Mouse (Mus musculus) midbrain, embryonic 12.5 days (tissue): ENCODE data around the gene Sgsm2. TPM values are rescaled to one million over a fixed set of nuclear protein-coding genes. Genes with fewer than 3 reads are reported as not detected.

Source experiments
- ATAC-seq: fragments of 200-750 bp; cut with Nextera tagmentation; 2 replicates; pipeline ENCODE4 v1.8.0; 2017; ENCODE audit warnings: low read depth, moderate TSS enrichment, moderate library complexity; ENCODE audit not compliant: low FRiP score
- H3K27ac ChIP-seq: fragments of 300-500 bp; sonication (generic); replicated peaks from 2 replicates; pipeline ENCODE4 v1.5.1; 2016; ENCODE audit warnings: mild to moderate bottlenecking
- H3K27me3 ChIP-seq: fragments of 300-500 bp; sonication (generic); 2 replicates; pipeline ENCODE4 v1.6.1; 2016; ENCODE audit warnings: mild to moderate bottlenecking
- H3K36me3 ChIP-seq: fragments of 300-500 bp; sonication (generic); 2 replicates; pipeline ENCODE4 v1.6.1; 2016
- H3K4me1 ChIP-seq: fragments of 300-500 bp; sonication (generic); 2 replicates; pipeline ENCODE4 v1.6.1; 2016
- H3K4me2 ChIP-seq: fragments of 300-500 bp; sonication (generic); replicated peaks from 2 replicates; pipeline ENCODE4 v1.6.1; 2016; ENCODE audit warnings: mild to moderate bottlenecking, moderate library complexity
- H3K4me3 ChIP-seq: fragments of 300-500 bp; sonication (generic); 2 replicates; pipeline ENCODE4 v1.5.1; 2016; ENCODE audit warnings: mild to moderate bottlenecking
- H3K9ac ChIP-seq: fragments of 300-500 bp; sonication (generic); replicated peaks from 2 replicates; pipeline ENCODE4 v1.6.1; 2016; ENCODE audit warnings: mild to moderate bottlenecking, moderate library complexity
- H3K9me3 ChIP-seq: fragments of 300-500 bp; sonication (generic); 2 replicates; pipeline ENCODE4 v1.6.1; 2016; ENCODE audit warnings: mild to moderate bottlenecking
- WGBS: fragments of 180-500 bp; shearing (Covaris S2); methylation state at CpG from one replicate; pipeline ENCODE4 v1.1.7; 2016; 5-methylcytosine and 5-hydroxymethylcytosine counted together
- polyA plus RNA-seq: library from polyadenylated mRNA; unstranded; fragments of >200 nt; fragmentation: Nextera tagmentation; extraction: Ambion mirVana; gene quantifications from 2 replicates; pipeline ENCODE4 v1.2.1, GENCODE M21; 2016

The Sgsm2 gene
- polyA plus RNA-seq, 1 experiment from 2014 or later, result 16.2 TPM

- peak overlapping the region; percentile 62; the same call in 1 of the 2 replicates for H3K4me3 ChIP-seq
- no peak overlapping the region; the same call in 1 of the 2 replicates for H3K27ac ChIP-seq
- WGBS, result 52% methylated on average over 6 of the region's 6 CpGs
- ATAC-seq, result no peak
- H3K27me3 ChIP-seq, result peaks cover 4% of the 10 kb centered on the region; the same call in 1 of the 2 replicates
- no peaks in the 10 kb centered on the region for H3K9me3 ChIP-seq
- H3K4me2 ChIP-seq, result peak overlapping the region; percentile 77
- no peak overlapping the region for H3K9ac ChIP-seq
- peaks cover 31% of the 10 kb centered on the region for H3K36me3 ChIP-seq
- H3K4me1 ChIP-seq, result peaks cover 23% of the 10 kb centered on the region
Measured at GRCm38 (mm10) chr11:74838971-74839370, 57.9 kb downstream of the Sgsm2 start.

- H3K4me2 ChIP-seq, result peak overlapping the region; percentile 77
- H3K4me3 ChIP-seq, result peak overlapping the region; percentile 62
- H3K9ac ChIP-seq, result peak overlapping the region; percentile 66
- WGBS, result under 1% methylated on average over 28 of the region's 35 CpGs
- H3K4me1 ChIP-seq, result peaks cover 28% of the 10 kb centered on the region
- peak; percentile 69 for ATAC-seq
- H3K27me3 ChIP-seq, result peaks cover 4% of the 10 kb centered on the region; the same call in 1 of the 2 replicates
- no peaks in the 10 kb centered on the region for H3K9me3 ChIP-seq
- peaks cover 26% of the 10 kb centered on the region for H3K36me3 ChIP-seq
- H3K27ac ChIP-seq, result peak overlapping the region; percentile 91
Measured at GRCm38 (mm10) chr11:74838441-74838840, 58.4 kb downstream of the Sgsm2 start.

DNA sequence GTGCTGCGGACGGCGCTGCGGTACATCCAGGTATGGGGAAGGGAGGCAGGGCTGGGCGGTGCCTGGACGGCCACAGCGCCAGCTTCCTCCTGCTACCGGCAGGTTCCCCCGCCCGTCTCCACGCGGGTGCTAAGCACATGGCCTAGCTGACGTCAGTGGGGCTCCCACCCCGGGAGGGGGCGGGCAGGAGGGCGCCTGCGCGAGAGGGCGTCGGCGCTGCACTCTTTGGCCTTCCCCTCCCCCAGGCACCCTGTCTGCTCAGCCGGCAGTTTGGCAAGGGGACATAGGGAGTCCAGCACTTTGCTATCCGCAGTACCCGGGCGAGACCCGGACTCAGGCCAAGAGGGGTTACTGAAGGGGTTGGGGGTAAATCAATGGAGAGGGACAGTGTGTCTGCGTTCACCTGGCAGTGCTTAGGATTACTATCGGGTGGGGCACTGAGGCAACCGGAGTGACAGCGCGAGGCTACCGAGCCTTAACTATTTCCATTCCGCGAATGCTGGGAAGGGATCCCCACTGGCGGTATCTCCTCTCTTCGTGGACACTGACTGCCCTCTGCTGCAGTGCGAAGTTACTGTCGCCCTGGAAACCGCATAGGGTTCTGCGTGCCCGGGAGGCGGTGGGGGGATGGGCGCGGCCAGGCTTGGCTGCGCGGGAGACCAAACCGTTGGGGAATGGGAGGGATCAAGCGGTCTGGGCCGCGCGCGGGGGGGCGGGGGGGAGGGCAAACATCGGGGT is 59.0 kb downstream of the Sgsm2 start:
- Histone ChIP-seq H3K9me3 (no peaks in the 10 kb centered on the region), H3K4me2 (peak overlapping the region; percentile 77), H3K36me3 (peaks cover 20% of the 10 kb centered on the region), H3K4me1 (peaks cover 34% of the 10 kb centered on the region), H3K9ac (peak overlapping the region; percentile 66), H3K27me3 (peaks cover 4% of the 10 kb centered on the region; the same call in 1 of the 2 replicates), H3K27ac (peak overlapping the region; percentile 91), H3K4me3 (peak overlapping the region; percentile 62)
- under 1% methylated on average over 46 of the region's 54 CpGs for WGBS
- peak; percentile 82 for ATAC-seq

GRCm38 (mm10) chr11:74837056-74837693 is 59.7 kb downstream of the Sgsm2 start:
- peak overlapping the region; percentile 66 for H3K9ac ChIP-seq
- no peak for ATAC-seq

DNA sequence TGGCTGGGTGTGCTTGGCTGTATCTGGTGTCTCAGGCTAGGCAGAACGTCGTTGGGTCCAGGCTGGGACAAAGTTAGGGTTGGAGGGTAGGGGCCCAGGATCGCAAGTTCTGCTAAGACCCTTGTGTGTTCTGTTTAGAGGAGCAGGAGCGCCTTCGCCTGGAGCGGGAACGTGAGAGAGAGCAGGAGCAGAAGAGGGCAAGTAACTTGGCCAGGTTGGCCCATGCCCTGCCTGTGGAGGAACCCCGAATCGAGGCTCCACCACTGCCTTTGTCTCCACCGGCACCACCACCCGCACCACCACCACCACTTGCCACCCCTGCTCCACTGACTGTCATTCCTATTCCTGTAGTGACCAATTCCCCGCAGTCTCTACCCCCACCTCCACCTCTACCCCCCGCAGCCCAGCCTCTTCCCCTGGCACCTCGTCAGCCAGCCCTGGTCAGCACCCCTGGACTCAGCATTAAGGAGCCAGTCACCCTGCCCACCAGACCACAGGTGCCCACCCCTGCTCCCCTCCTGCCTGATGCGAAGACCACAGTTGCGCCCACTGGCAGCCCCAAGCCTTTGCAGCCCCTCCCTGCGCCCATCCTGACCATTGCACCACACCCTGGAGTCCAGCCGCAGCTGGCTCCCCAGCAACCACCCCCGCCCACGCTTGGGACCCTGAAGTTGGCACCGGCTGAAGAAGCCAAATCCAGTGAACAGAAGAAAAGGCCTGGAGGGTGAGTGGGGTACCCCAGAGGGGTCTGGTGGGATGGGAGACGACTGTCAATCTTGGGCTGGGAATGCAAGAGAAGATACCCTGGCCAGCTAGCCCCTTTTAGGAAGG is 60.4 kb downstream of the Sgsm2 start:
- Histone ChIP-seq H3K9me3 (no peaks in the 10 kb centered on the region), H3K27ac (no peak overlapping the region), H3K4me2 (no peak overlapping the region), H3K4me3 (no peak overlapping the region), H3K36me3 (peaks cover 6% of the 10 kb centered on the region; the same call in 1 of the 2 replicates), H3K9ac (no peak overlapping the region), H3K27me3 (peaks cover 4% of the 10 kb centered on the region; the same call in 1 of the 2 replicates), H3K4me1 (peaks cover 39% of the 10 kb centered on the region)
- no peak for ATAC-seq
- 92% methylated on average over 22 of the region's 22 CpGs for WGBS

More at GRCm38 (mm10) chr11:74837056-74837693, 59.7 kb downstream of the Sgsm2 start:
- peaks cover 4% of the 10 kb centered on the region; the same call in 1 of the 2 replicates for H3K27me3 ChIP-seq
- peaks cover 39% of the 10 kb centered on the region for H3K4me1 ChIP-seq
- H3K9me3 ChIP-seq, result no peaks in the 10 kb centered on the region
- peaks cover 13% of the 10 kb centered on the region for H3K36me3 ChIP-seq
- peak overlapping the region; percentile 91 for H3K27ac ChIP-seq
- 42% methylated on average over 16 of the region's 16 CpGs for WGBS
- H3K4me3 ChIP-seq, result peak overlapping the region; percentile 62
- peak overlapping the region; percentile 77 for H3K4me2 ChIP-seq

DNA sequence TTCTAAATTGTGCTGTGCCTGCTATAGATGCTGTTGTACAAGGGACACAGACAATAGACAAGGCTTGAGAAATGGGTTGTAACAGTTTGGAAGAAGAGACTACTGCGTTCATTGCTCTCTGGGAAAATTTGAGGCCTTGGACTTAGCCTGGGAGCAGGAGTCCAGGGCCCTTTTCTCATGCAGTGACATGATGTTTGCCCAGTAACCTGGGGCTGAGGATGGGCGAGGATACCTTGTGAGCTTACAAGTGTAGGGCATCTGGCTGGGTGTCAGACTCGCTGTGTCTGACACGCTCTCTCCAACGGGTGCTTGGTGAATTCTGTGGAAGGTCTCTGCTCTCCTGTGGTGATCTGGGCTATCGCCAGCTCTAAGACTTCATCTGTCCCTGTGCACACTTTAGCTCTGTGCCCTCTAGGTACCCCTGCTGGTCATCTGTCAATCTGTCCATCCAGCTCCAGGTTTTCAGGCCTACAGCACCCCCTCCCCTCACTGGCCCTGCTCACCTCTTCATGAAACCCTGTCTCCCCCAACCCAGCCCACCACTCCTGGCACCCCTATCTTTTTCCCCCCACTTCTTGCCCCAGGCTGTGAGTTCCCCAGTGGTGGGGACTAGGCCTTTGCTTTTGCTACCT is 61.2 kb downstream of the Sgsm2 start:
- H3K4me2 ChIP-seq, result no peak overlapping the region
- no peak for ATAC-seq
- WGBS, result 85% methylated on average over 6 of the region's 6 CpGs
- peaks cover 6% of the 10 kb centered on the region; the same call in 1 of the 2 replicates for H3K36me3 ChIP-seq
- H3K27me3 ChIP-seq, result peaks cover 4% of the 10 kb centered on the region; the same call in 1 of the 2 replicates
- 0 out of 2 replicates have a peak overlapping the region, but pooled peaks have one; percentile 43 for H3K9ac ChIP-seq
- H3K4me1 ChIP-seq, result peaks cover 39% of the 10 kb centered on the region
- H3K4me3 ChIP-seq, result no peak overlapping the region
- no peak overlapping the region for H3K27ac ChIP-seq
- no peaks in the 10 kb centered on the region for H3K9me3 ChIP-seq

GRCm38 (mm10) chr11:74834650-74835277 is 62.1 kb downstream of the Sgsm2 start:
- no peak overlapping the region for H3K4me3 ChIP-seq
- WGBS, result 65% methylated on average over 5 of the region's 5 CpGs
- peaks cover 4% of the 10 kb centered on the region; the same call in 1 of the 2 replicates for H3K27me3 ChIP-seq
- no peak overlapping the region for H3K9ac ChIP-seq
- H3K4me1 ChIP-seq, result peaks cover 36% of the 10 kb centered on the region
- H3K27ac ChIP-seq, result no peak overlapping the region
- peaks cover 3% of the 10 kb centered on the region; the same call in 1 of the 2 replicates for H3K36me3 ChIP-seq
- H3K4me2 ChIP-seq, result no peak overlapping the region
- no peak for ATAC-seq
- no peaks in the 10 kb centered on the region for H3K9me3 ChIP-seq

- no peak overlapping the region for H3K27ac ChIP-seq
- WGBS, result 67% methylated on average over 1 of the region's 1 CpGs
- no peak for ATAC-seq
- H3K9me3 ChIP-seq, result no peaks in the 10 kb centered on the region
- H3K9ac ChIP-seq, result 0 out of 2 replicates have a peak overlapping the region, but pooled peaks have one; percentile 15
- 0 out of 2 replicates have a peak overlapping the region, but pooled peaks have one; percentile 92 for H3K4me2 ChIP-seq
- peaks cover 4% of the 10 kb centered on the region; the same call in 1 of the 2 replicates for H3K27me3 ChIP-seq
- no peak overlapping the region for H3K4me3 ChIP-seq
- H3K36me3 ChIP-seq, result peaks cover 3% of the 10 kb centered on the region; the same call in 1 of the 2 replicates
- peaks cover 39% of the 10 kb centered on the region for H3K4me1 ChIP-seq
Measured at GRCm38 (mm10) chr11:74834359-74834638, 62.6 kb downstream of the Sgsm2 start.

- H3K4me3 ChIP-seq, result peak overlapping the region; percentile 12; the same call in 1 of the 2 replicates
- H3K4me1 ChIP-seq, result peaks cover 45% of the 10 kb centered on the region
- WGBS, result 85% methylated on average over 8 of the region's 8 CpGs
- peaks cover 4% of the 10 kb centered on the region; the same call in 1 of the 2 replicates for H3K27me3 ChIP-seq
- no peak for ATAC-seq
- peak overlapping the region; percentile 92 for H3K4me2 ChIP-seq
- peak overlapping the region; percentile 90; the same call in 1 of the 2 replicates for H3K9ac ChIP-seq
- H3K9me3 ChIP-seq, result no peaks in the 10 kb centered on the region
- H3K36me3 ChIP-seq, result peaks cover 3% of the 10 kb centered on the region; the same call in 1 of the 2 replicates
- H3K27ac ChIP-seq, result peak overlapping the region; percentile 91; the same call in 1 of the 2 replicates
Measured at GRCm38 (mm10) chr11:74833536-74834358, 63.1 kb downstream of the Sgsm2 start.

DNA sequence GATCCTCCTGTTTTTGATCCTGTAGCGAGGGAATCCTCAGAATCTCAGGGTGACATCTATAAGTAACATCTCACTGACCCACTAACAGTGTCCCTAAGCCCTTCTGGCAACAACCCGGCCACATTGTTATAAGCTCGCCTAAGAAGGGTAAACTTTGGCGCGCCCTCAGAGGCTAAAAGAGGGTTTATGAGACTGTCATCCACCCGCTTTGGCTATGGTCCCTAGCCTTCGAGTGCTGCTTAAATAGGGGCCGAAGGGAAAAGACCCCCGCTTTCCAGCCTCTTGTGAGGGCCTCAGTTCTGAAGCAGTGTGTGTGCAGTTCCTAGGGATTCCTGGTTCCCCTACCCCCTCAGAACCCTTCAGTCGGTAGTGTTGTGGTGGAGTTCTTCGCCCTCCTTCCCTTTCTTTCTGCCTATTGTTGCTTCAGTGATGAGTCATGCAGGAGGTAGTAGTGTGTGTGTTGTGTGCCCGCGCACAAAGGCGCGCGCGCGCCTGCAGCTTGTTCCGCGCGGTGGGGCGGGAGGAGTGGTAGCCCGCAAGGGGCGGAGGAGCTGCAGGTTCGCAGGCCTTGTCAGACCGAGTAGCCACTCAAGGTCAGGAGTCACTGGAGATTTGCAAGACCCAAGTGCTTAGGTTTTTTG is 64.2 kb downstream of the Sgsm2 start:
- 1% methylated on average over 26 of the region's 26 CpGs for WGBS
- Histone ChIP-seq H3K4me1 (peaks cover 46% of the 10 kb centered on the region), H3K36me3 (peaks cover 3% of the 10 kb centered on the region; the same call in 1 of the 2 replicates), H3K4me2 (peak overlapping the region; percentile 92), H3K4me3 (peak overlapping the region; percentile 93), H3K9me3 (no peaks in the 10 kb centered on the region), H3K27me3 (peaks cover 10% of the 10 kb centered on the region), H3K9ac (peak overlapping the region; percentile 90), H3K27ac (peak overlapping the region; percentile 91)
- ATAC-seq, result no peak
